Mouse (Mus musculus) right cerebral cortex, adult 18-20 months (tissue): ENCODE measurements around the gene Gramd1a.

Experiments
- DNase-seq: peaks from one replicate; pipeline ENCODE4 v3.0.0; 2022; ENCODE audit warnings: mixed read lengths

Gene Gramd1a

DNA sequence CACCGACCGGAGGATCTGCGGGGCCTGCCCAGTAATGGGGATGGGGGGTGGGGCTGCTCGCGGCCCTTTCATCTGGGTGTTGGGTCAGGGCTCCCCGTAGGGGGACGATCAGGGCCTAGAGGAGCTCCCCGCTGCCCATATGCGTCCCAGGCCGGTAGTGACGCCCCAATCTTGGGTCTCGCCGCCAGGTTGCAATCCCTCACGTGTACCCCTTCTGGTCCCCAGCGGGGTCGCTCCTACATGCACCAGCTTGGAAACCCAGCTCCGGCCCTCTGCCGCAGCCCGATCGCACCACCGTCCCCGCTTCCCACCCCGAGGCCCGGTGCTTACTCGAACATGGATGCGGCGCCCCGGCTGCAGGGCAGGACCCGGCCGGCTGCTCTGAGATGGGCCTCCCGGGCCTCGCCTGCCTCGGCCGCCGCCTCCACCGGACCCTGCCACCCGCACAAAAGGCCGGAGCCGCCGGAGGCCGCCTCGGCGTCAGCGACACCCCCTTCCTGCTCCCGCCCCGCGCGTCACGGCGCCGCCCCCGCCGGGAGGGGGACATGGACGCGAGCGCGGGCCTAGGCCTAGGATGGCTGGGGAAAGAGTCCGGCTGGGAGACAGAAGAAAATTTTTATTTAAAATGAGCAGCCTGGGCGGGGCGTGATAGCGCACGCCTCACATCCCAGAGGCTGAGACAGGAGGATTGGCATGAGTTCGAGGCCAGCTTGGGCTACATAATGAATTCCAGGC is 5.0 kb downstream of the Gramd1a start:
- DNase-seq, result peak; percentile 91

DNA sequence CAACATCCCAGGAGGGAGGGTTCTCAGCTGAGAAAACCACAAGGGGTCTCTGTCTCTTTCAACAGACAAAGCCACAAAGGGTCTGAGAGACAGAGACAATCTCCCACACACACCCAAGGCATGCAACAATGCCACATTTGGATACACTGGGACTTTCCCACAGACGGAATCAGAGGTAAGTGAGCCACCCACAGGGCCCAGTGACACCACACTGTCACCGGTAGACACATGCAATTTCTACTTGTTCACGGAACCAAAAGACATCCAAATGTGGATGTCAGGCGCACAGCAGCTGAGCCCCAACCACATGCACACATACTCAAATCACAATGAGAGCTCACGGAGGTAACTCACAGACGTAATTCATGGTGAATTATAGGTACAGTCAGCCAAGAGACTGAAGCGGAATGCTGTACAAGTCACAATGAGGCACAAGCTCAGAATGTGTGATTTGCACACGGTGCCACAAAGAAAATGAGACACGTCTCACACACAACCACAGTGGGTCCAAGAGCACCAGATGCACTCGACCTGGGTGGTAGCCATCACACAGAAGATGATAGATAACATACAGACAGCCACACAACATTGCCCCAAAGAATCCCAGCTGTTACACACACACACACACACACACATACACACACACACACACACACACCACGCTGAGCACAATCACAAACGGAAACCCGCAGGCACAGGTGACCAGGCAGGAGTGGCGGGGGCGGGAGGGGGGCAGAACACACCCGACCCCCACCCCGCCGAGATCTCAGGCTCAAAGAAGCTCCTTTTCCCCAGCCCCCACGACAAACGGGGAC is 5.7 kb downstream of the Gramd1a start:
- peak; percentile 49 for DNase-seq

DNA sequence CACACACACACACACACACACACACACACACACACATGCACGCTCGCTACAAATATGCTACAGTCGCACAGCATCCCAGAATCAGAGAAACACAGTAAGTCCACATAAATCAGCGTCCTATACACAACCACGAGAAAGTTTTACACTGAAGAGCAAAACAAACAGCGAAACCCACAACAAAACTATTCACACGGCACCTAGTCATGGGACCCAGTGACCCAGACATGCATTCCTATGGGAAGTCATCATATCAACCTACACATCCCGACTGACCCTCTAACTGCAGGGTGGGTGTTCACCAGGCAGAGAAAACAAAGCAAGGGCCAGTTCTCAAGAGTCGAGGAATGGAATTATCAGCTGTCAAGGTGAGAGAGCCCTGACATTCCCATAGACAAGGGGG is 6.4 kb downstream of the Gramd1a start:
- no peak for DNase-seq

DNA sequence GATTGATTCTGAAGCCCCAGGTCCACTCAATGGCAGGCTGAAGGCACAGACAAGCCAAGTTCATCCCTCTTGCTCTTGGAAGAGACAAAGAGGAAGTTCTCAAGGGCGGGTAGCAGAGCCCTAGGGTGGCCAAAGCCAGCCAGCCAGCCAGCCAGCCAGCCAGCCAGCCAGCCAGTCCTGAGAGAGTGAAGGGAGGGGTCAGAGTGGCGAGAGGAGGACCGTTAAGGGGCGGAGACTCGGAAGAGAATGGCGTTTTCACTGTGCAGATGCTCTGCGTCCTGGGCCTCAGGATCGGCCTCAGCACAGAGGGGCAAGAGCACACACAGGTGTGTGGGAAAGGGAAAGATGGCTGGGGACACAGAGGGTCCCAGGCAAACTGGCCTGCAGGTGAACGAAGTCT is 6.9 kb downstream of the Gramd1a start:
- DNase-seq, result peak; percentile 55

DNA sequence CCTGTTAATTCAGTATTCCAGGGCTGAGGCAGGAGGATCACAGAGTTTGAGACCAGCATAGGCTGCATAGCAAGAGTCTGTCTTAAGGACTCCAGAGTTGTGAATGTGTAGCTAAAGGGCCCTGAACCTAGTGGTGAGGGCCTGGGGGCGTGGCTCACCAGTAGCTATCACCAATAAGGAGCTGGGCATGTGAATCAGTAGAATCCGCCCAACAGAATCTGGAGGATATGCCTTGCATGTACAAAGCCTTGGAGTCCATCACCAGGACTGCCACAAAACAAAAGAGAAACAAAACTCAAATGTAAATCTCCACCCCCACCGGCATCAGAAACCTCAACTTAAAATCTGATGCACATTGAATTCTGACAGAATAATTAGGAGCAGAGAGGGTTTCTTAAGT is 7.6 kb downstream of the Gramd1a start:
- no peak for DNase-seq

DNA sequence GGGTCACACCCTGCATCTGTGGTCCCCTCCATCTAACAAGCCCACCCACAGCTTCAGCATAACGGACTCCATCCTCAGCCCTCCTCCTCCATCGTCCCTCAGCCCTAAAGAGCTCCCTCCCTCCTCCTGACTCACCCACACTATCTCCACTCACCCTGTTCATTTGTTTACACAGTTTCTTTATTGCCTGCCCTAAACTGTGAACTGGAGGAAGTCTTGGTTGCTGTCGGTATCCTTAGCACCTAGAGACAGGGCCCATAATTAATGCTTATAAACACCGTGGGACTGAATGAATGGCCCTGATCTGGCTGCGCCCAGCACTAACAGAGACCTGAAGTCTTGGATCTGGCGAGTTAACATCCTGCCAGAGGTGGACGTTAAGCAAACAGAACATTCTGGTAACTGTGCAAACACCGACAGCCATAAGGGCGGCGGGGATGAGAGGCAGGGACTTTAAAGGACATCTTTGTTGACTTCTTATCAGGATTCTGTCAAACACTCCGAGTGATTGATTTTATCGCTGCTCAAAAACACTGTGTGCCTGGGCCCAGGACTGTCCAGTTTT is 10.0 kb downstream of the Gramd1a start:
- DNase-seq, result no peak

DNA sequence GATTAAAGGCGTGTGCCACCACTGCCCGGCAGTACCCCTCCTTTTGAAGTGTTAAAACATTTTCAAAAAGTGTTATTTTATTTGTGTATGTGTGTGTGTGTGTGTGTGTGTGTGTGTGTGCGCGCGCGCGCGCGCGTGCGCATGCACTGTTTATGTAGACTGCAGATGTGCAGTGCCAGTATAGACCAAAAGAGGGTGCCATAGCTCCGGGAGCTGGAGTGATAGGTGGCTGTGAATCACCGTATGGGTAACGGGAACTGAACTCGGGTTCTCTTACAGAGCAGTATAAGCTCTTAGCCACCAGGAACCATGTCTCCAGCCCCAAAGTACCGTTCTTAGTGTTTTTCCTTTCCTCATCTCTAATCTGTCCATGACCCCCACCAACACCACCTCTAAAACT is 10.8 kb downstream of the Gramd1a start:
- no peak for DNase-seq

DNA sequence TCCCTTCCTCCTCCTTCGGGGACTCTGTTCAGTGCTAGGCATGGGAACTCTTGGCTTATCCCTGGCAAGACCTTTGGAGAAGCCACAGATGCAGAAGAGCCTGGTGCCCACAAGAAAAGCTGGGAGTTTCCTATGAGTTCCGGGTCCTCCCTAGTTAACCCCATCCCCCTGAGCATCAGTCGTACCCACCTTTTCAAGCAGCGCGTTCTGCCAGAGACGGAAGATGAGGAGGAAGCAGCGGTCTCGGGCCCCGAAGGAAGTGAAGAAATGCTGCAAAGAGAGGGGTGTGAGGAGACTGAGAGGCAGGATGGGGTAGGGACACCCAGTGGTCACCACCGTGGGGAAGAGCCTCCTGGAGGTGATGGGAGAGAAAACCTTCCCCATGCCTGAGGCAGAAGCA is 14.8 kb downstream of the Gramd1a start:
- no peak for DNase-seq

DNA sequence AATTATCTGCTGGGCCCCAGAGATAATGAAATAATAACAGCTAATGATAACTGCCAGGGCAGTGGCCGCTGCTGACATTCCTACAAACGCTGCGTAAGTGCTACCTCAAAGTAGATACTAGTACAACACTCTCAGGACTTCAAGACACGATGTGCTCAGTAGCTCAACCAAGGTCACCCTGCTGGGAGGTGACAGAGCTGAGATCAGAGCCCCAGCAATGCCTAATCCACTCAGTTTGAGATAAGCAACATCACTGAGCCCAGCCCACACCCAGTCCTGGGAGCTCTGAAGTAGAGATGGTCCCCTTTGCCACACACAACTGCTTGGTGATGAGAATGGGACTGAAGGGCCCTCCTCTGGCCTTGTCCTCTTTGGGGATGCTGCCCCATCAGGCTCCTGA is 15.4 kb downstream of the Gramd1a start:
- DNase-seq, result no peak

DNA sequence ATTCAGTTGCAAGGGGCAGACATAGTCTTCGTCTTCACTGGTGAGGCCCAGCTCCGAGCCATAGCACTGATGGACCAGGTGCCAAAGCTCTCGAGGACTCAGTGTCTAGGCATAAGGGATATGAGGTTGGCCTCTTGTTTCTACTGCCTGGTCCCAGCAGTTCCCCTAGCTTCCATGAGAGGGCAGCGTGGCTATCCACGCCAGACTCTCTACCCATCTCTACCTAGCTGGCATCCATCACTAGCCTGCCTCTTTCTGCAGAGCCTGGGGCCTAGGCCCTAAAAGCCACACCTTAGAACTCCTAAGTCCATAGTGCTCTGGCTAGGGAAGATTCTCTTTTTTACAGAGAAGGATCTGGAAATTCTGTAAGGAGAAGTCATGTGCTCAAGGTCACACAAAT is 15.9 kb downstream of the Gramd1a start:
- peak; percentile 64 for DNase-seq

DNA sequence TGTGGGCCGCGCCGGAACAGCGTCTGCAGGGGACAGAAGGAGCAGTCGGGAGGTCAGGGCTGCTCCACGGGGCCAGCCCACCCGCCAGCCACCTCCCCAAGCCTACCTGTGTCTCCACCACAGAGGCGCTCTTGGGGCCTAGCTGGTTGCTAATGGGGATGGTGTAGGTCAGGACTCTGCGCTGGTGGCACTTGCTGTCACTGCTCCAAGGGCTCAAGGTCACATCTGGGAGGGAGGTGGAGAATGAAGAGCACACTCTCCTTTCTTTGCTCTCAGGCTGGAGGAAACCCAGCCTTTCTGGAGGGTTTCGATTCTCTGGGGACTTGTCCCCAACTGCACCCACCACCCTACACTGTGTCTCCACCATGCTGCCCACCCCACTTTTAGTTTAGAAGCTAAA is 20.0 kb downstream of the Gramd1a start:
- DNase-seq, result no peak

DNA sequence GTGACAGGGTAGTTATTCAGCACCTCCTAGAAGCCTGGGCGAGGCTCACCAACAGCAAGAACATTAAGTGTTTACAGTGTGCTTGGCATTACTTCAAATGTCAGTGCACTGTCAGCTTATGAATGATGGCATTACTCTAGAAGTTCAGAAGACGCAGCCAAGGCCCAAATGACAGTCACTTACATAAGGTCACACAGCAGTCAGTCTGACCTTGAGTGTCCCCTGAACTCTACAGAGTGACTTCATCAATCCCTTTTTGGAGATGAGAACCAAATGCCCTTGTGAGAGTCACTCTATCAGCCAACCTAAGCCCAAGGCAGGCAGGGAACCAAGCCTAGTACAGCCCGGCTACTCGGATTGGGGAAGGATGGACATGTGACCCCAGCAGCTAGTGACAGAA is 23.8 kb downstream of the Gramd1a start:
- no peak for DNase-seq

DNA sequence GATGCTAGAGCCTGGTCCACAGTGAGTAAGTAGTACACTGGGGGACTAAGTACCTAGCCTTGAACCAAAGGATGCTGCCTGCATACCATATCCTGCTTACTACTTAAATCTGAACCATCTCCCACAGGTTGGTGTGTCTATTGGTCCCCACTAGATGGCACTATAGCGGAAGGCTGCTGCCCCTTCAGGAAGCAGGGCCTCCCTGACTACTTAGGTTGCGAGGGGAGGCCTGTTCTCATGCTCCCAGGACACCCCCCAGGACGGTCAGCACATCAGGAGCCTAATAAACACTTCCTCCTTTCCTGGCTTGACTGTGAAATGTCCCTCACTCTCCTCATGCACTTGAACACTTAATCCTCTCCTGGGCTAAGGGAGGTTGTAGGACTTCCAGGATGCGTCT is 24.9 kb downstream of the Gramd1a start:
- peak; percentile 65 for DNase-seq

DNA sequence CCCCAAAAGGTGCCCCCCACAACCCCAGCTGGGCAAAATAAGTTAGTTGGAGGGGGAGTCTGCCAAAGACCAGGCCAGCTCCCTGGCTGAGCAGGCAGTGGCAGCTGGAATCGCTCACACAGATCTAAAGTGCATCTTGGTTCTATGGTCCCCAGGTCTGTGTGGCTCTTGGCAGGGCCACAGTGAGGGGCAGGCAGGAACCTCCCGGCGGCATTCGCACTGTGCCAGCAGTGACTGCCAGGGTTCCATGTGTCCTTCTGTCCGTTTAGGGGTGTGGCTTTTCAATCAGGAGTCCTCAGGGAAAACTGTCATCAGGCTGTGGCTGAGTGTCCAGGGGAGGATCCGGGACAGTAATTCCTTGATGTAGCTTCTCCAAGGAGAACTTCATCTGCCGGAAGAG is 25.5 kb downstream of the Gramd1a start:
- DNase-seq, result no peak

DNA sequence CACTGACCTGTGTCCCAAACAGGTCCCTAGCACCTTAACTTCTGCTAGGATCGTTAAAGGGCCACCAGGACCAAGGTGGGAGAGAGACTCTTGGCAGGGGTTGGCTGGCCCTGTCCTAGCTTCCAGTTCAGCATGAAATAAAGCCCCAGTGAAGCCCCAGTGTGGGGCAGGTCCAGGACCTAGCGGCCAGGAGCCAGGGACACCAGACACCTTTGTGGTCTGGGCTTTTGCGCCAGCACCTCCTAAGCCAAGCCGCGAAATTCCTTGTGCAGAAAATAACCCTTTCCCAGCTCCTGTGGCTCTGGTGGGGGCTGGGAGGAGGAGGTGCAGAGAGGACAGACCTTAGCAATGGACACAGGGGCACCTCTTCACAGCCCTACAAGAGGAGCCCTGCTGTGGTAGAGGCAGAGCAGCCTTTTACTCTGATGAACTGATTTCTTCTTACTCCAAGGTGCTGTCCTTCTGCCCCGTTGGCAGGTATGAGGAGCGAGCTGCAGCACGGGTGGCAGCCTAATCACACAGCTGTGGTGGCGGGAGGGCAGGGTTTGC is 27.5 kb downstream of the Gramd1a start:
- DNase-seq, result no peak

DNA sequence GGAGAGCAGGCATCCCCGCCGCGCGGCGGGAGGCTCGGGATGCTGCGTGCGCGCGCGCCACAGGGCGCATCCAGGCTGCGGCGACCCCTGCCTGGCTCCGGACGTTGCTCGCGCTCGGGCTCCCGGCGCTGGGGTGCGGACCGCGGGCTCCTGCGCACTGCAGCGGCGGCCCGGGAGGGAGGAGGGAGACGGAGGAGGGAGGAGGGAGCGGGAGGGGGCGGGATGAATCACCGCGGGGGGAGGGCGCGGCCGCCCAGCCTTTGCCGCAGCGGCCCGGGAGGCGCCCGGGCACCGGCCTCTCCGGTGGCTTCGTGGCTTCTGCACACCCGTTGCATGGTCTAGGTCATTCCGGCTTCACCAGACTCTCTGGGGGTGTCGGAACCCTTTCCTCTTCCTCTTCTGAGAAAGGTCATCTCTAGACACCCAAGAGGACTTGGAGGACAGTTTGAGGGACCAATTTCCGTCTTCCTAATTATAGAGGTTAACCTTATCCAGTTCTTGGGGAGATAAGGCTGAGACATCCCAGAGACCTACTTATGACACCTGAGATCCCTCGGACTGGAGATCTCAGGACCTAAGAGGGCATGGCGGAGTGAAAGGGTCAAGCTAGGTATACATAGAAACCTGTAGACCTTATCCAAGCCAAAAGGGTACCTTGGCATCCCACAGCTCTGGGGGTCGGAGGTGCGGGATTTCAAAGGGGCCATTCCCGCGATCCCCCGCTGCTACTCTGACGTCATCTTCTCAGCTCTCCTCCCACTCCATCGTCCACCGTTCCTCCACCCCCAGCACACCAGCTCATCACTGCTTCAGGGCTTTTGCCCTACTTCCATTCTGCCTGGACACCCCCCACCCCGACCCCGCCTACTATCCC is 28.6 kb downstream of the Gramd1a start, which contains the start of gene Scn1b:
Gene Scn1b (minus strand): TSS at position 153 of the 874 bp plus-strand sequence.
- DNase-seq, result peak; percentile 81

DNA sequence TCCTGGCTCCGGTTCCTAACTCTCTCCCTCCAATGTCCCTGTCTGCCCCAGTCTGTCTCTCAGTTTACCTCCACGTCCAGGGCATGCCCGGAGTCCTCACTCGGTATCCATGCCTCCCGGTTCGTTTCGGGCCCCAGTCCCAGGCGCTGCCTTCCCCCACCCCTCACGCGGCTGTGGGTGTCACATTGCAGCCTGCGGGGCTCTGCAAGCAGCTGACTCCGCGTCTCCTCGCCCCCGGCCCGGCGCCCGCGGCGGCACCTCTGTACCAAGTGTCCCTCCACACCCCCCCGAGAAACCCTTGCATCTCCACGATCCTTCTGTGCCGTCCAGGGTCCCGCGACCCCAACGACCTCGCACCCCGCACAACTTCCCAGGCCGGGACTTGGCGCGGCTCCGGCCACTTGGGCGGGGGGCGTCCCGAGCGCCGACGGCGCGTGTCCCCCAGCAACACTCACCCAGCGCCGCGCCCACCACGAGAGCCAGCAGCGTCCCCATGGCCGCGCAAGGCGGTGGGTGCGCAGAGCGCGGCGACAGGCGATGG is 29.4 kb downstream of the Gramd1a start:
- DNase-seq, result peak; percentile 71

DNA sequence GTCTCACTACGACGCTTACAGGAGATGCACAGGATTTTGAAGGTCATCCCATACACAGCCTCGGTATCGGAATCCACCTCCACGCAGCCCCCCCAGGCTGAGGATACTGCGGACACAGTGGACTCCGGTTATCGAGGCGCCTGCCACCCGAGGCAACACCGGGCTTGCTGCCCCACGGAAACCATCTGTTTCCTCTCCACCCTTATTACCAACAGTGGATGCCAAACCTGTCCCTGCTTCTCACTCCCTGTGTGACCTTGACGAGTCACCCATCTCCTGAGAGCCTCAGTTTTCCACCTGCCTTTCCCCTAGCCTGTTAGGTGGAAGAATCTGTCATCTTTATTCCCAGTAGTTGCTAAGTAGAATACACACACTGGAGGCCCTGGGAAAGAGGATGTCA is 30.6 kb downstream of the Gramd1a start:
- DNase-seq, result no peak

DNA sequence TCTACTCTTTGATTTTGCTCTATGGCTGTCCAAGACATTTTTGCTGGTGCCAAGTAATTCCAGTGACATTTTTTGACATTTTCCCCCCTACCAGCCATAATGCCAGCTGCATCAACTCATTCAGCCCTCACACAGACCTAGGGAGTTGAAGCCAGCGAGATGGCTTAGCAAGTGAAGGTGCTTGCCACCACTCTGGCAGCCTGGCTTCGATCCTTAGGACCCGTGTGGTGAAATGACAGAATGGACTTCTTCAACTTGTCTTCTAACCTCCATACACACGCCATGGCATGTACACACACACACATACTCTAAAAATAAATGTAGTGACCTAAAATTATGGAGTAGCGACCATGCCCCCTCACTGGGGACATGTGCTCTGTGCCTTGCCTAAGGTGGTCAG is 31.3 kb downstream of the Gramd1a start:
- no peak for DNase-seq

DNA sequence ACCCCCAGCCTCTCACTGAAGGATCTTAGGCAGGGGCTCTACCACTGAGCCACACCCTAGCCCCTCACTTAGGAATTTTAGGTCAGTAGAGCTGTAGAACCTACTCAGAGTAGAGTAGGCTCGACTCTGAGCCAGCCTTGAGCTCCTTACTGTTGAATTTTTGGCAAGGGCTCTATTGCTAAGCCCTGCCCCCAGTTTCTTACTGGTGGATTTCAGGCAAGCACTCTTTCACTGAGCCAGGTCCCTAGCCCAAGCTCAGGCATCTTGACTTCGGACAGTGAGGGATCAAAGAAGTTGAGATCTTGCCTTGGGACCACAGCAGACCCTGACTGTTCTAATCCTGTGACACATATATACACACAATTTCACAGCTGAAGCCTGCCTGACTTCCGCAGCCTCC is 32.0 kb downstream of the Gramd1a start:
- no peak for DNase-seq

DNA sequence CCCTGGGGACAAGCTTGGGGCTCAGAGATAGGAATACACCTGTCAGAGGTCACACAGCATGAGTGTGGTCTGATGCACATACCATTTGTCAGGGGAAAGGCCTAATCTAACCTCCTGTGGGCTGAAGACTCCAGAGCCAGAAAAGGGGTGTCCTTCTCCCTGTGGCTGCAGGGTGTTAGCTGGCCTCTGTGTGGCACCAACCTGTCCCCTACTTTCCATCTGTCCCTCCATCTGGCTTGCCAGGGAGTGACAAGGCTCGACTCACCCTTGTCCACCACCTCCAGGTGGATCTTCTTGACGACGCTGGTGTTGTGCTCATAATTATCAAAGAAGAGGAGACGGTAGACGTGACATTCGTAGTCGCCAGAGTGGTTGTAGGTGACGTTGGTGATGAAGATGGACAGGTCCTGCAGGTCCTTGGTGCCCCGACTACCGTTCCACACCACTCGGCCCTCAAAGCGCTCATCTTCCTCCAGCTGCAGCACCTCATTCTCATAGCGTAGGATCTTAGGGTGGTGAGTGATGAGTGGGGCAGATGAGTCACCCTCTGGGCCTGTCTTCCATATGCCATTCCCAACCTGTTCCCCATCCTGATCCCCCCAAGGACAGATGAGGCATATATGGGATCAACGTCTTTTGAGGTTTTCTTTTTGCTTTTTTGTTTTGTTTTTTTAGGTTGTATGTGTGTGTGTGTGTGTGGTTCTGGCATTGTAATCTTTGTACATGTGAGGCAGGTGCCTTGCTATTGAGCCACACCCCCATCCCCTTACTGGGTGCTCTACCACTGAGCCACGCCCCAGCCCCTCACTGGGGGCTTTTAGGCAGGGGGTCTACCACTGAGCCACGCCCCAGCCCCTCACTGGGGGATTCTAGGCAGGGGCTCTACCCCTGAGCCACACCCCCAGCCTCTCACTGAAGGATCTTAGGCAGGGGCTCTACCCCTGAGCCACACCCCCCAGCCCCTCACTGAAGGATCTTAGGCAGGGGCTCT is 32.8 kb downstream of the Gramd1a start:
- peak; percentile 62 for DNase-seq
